Mouse (Mus musculus) limb, embryonic 10.5 days (tissue): ENCODE measurements around the gene Ivl. TPM values are rescaled to one million over a fixed set of nuclear protein-coding genes. Genes with fewer than 3 reads are reported as not detected.

Experiments used
- DNase-seq: peaks from one replicate; pipeline ENCODE4 v3.0.0-alpha.2; 2017; ENCODE audit warnings: low spot score
- H3K27ac ChIP-seq: fragments of 300-500 bp; sonication (generic); 2 replicates; pipeline ENCODE4 v1.5.1; 2016; ENCODE audit warnings: mild to moderate bottlenecking
- H3K27me3 ChIP-seq: fragments of 300-500 bp; sonication (generic); 2 replicates; pipeline ENCODE4 v1.6.1; 2016; ENCODE audit warnings: low read depth, mild to moderate bottlenecking; ENCODE audit not compliant: poor library complexity, severe bottlenecking
- H3K36me3 ChIP-seq: fragments of 300-500 bp; sonication (generic); 2 replicates; pipeline ENCODE4 v1.6.1; 2016; ENCODE audit warnings: mild to moderate bottlenecking, moderate library complexity
- H3K4me1 ChIP-seq: fragments of 300-500 bp; sonication (generic); 2 replicates; pipeline ENCODE4 v1.6.1; 2016
- H3K4me3 ChIP-seq: fragments of 300-500 bp; sonication (generic); 2 replicates; pipeline ENCODE4 v1.5.1; 2016; ENCODE audit warnings: mild to moderate bottlenecking, moderate library complexity
- H3K9me3 ChIP-seq: fragments of 300-500 bp; sonication (generic); replicated peaks from 2 replicates; pipeline ENCODE4 v1.6.1; 2016; ENCODE audit warnings: mild to moderate bottlenecking
- WGBS: fragments of 180-500 bp; shearing (Covaris S2); methylation state at CpG from one replicate; pipeline ENCODE4 v1.1.7; 2016; 5-methylcytosine and 5-hydroxymethylcytosine counted together
- polyA plus RNA-seq: library from polyadenylated mRNA; unstranded; fragments of >200 nt; fragmentation: Nextera tagmentation; extraction: Ambion mirVana; gene quantifications from 2 replicates; pipeline ENCODE4 v1.2.1, GENCODE M21; 2016

Gene Ivl
- not detected in 2 replicates for polyA plus RNA-seq

DNA sequence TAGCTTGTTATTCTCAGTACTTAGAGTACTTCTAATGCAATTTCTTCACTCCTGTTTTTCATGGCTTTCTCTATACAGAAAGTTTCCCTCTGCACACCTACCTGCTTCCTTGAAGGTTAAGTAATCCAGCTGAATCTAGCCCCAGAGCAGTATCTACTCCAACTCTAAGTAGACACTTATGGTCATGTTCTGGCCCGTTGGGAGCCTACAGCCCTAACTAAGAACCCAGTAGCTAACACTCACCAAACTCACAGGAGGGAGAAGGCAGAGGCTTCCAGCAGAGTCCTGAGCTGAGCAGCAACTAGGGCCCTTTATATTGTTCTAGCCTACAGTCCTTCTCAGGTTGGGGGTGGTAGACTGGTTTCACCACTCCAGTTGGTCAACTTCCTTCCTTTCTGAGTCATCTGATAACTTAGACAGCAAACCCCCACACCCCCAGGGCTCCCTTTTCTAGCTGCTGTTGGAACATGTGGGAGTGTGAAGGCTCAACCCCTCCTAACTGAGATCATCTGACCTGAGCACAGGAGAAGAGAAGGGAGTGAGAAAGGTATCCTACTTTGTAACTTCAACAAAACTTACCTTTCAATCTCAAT, at the start of gene Ivl:
Gene Ivl, minus strand, starts transcription at position 287 of the 593 bp plus-strand sequence.
- H3K4me1 ChIP-seq: peaks cover 6% of the 10 kb centered on the region; the same call in 1 of the 2 replicates
- no peak within 1 kb of the TSS for H3K4me3 ChIP-seq
- no peaks in the 10 kb centered on the region for H3K27me3 ChIP-seq
- no peaks in the 10 kb centered on the region for H3K9me3 ChIP-seq
- no peak for DNase-seq
- no peaks in the 10 kb centered on the region for H3K36me3 ChIP-seq
- no peak within 1 kb of the TSS for H3K27ac ChIP-seq
- 90% methylated on average over 1 of the region's 1 CpGs for WGBS

- no peaks in the 10 kb centered on the region for H3K4me1 ChIP-seq
- no peak for DNase-seq
- H3K27ac ChIP-seq: no peak within 1 kb of the TSS
- no peak within 1 kb of the TSS for H3K4me3 ChIP-seq
- no peaks in the 10 kb centered on the region for H3K36me3 ChIP-seq
- no peaks in the 10 kb centered on the region for H3K9me3 ChIP-seq
- 87% methylated on average over 2 of the region's 2 CpGs for WGBS
- no peaks in the 10 kb centered on the region for H3K27me3 ChIP-seq
Observed at GRCm38 (mm10) chr3:92621560-92621959, 48.0 kb upstream of the Ivl start, which contains the start of gene Lce6a. TSS of gene Lce6a (minus strand) at chr3:92621660.

DNA sequence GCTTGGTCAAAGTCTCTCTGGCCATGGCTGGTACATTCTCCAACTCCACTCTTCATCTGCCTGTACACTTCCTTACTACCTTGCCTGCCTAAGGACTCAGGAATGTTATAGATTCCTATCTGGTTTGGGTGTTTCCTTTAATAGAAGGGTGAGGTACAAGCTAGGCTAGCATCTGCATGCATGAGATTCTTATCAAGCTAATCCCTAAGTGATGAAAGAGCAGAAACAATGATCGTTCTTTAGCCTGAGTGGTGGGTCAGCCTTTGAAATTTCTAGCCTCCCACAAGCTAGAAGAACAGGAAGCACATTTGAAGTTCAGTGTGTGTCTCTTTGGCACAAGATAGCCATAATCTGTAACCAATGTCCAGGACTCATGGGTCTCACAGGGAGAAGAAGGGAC, 36.3 kb upstream of the Ivl start:
- no peaks in the 10 kb centered on the region for H3K4me1 ChIP-seq
- no peaks in the 10 kb centered on the region for H3K36me3 ChIP-seq
- H3K27ac ChIP-seq: no peak overlapping the region
- H3K27me3 ChIP-seq: no peaks in the 10 kb centered on the region
- WGBS: 77% methylated on average over 1 of the region's 1 CpGs
- no peaks in the 10 kb centered on the region for H3K9me3 ChIP-seq
- H3K4me3 ChIP-seq: no peak overlapping the region
- DNase-seq: no peak

GRCm38 (mm10) chr3:92607392-92607791, 33.9 kb upstream of the Ivl start, which contains the start of gene 2210017I01Rik:
TSS of gene 2210017I01Rik (minus strand) at chr3:92607492.
- Histone ChIP-seq H3K4me3 (no peak within 1 kb of the TSS), H3K27me3 (no peaks in the 10 kb centered on the region), H3K4me1 (no peaks in the 10 kb centered on the region), H3K27ac (no peak within 1 kb of the TSS), H3K9me3 (no peaks in the 10 kb centered on the region), H3K36me3 (no peaks in the 10 kb centered on the region)
- no peak for DNase-seq

GRCm38 (mm10) chr3:92602169-92602568, 28.6 kb upstream of the Ivl start:
- H3K27me3 ChIP-seq: no peaks in the 10 kb centered on the region
- H3K4me3 ChIP-seq: no peak overlapping the region
- no peak for DNase-seq
- no peaks in the 10 kb centered on the region for H3K36me3 ChIP-seq
- WGBS: 51% methylated on average over 1 of the region's 1 CpGs
- H3K27ac ChIP-seq: no peak overlapping the region
- H3K4me1 ChIP-seq: no peaks in the 10 kb centered on the region
- no peaks in the 10 kb centered on the region for H3K9me3 ChIP-seq

GRCm38 (mm10) chr3:92600456-92600855, 26.9 kb upstream of the Ivl start:
- no peaks in the 10 kb centered on the region for H3K9me3 ChIP-seq
- H3K4me3 ChIP-seq: no peak overlapping the region
- no peaks in the 10 kb centered on the region for H3K4me1 ChIP-seq
- 47% methylated on average over 1 of the region's 1 CpGs for WGBS
- H3K27me3 ChIP-seq: no peaks in the 10 kb centered on the region
- DNase-seq: no peak
- no peaks in the 10 kb centered on the region for H3K36me3 ChIP-seq
- H3K27ac ChIP-seq: no peak overlapping the region

- Histone ChIP-seq H3K4me1 (no peaks in the 10 kb centered on the region), H3K4me3 (no peak overlapping the region), H3K9me3 (no peaks in the 10 kb centered on the region), H3K36me3 (no peaks in the 10 kb centered on the region), H3K27ac (no peak overlapping the region), H3K27me3 (no peaks in the 10 kb centered on the region)
- no peak for DNase-seq
Observed at GRCm38 (mm10) chr3:92599973-92600372, 26.4 kb upstream of the Ivl start.

DNA sequence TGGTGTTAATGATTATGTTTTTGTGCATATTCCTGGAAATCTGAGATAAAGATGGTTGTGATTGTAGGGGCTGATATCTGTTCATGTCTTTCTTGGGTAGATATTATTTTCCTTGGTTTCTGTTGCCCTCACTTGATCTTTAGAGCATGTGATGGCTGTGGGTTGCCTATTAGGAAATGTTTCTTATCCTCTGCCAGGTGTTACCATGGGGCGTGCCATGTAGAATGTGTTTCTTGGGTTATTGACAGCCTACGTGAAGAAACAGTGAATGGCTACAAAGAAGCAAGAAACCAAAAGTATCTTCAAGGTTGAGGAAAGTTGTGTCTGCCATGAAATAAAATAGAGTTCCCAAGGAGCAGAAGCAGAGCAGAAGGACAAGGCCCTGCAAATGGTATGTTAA, 24.9 kb upstream of the Ivl start:
- WGBS: 93% methylated on average over 2 of the region's 2 CpGs
- Histone ChIP-seq H3K36me3 (no peaks in the 10 kb centered on the region), H3K4me3 (no peak overlapping the region), H3K9me3 (no peaks in the 10 kb centered on the region), H3K27ac (no peak overlapping the region), H3K4me1 (no peaks in the 10 kb centered on the region), H3K27me3 (no peaks in the 10 kb centered on the region)
- DNase-seq: no peak

GRCm38 (mm10) chr3:92588858-92589257, 15.3 kb upstream of the Ivl start, which contains the start of gene Smcp:
TSS of gene Smcp (minus strand) at chr3:92588997.
- no peak for DNase-seq
- H3K27me3 ChIP-seq: no peaks in the 10 kb centered on the region
- H3K4me3 ChIP-seq: no peak within 1 kb of the TSS
- no peaks in the 10 kb centered on the region for H3K36me3 ChIP-seq
- H3K9me3 ChIP-seq: no peaks in the 10 kb centered on the region
- WGBS: 83% methylated on average over 1 of the region's 1 CpGs
- no peaks in the 10 kb centered on the region for H3K4me1 ChIP-seq
- no peak within 1 kb of the TSS for H3K27ac ChIP-seq

GRCm38 (mm10) chr3:92587190-92587589, 13.7 kb upstream of the Ivl start:
- Histone ChIP-seq H3K4me3 (no peak overlapping the region), H3K27me3 (no peaks in the 10 kb centered on the region), H3K27ac (no peak overlapping the region), H3K4me1 (no peaks in the 10 kb centered on the region), H3K9me3 (no peaks in the 10 kb centered on the region), H3K36me3 (no peaks in the 10 kb centered on the region)
- WGBS: 98% methylated on average over 3 of the region's 3 CpGs
- DNase-seq: no peak

- H3K27me3 ChIP-seq: no peaks in the 10 kb centered on the region
- no peaks in the 10 kb centered on the region for H3K9me3 ChIP-seq
- H3K4me3 ChIP-seq: no peak overlapping the region
- DNase-seq: no peak
- no peak overlapping the region for H3K27ac ChIP-seq
- no peaks in the 10 kb centered on the region for H3K36me3 ChIP-seq
- WGBS: 83% methylated on average over 1 of the region's 1 CpGs
- H3K4me1 ChIP-seq: no peaks in the 10 kb centered on the region
Observed at GRCm38 (mm10) chr3:92585055-92585454, 11.5 kb upstream of the Ivl start.

- Histone ChIP-seq H3K4me1 (no peaks in the 10 kb centered on the region), H3K9me3 (no peaks in the 10 kb centered on the region), H3K4me3 (no peak overlapping the region), H3K27me3 (no peaks in the 10 kb centered on the region), H3K36me3 (no peaks in the 10 kb centered on the region), H3K27ac (no peak overlapping the region)
- no peak for DNase-seq
- 82% methylated on average over 3 of the region's 3 CpGs for WGBS
Observed at GRCm38 (mm10) chr3:92583164-92583826, 9.8 kb upstream of the Ivl start.

DNA sequence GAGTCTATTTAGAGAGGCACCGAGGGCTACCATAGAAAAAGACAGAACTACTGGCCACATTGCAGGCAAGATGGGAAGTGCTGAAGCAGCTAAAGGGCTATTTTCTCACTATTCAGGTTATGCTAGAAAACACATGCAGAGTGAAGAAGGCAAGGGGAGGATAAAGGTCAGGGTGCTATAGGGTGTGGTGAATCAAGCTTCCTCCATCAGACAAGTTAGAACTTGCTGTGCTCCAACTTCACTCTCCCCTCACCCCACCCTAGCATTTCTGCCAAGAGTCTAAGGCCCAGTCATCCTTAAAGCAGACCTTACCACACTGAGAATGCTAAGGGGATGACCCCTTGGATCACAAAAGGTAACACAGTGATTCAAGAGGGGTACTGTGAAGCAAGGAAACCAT, 6.0 kb upstream of the Ivl start:
- no peaks in the 10 kb centered on the region for H3K36me3 ChIP-seq
- no peak overlapping the region for H3K27ac ChIP-seq
- no peak overlapping the region for H3K4me3 ChIP-seq
- no peaks in the 10 kb centered on the region for H3K9me3 ChIP-seq
- no peaks in the 10 kb centered on the region for H3K27me3 ChIP-seq
- WGBS: 82% methylated on average over 1 of the region's 1 CpGs
- no peak for DNase-seq
- no peaks in the 10 kb centered on the region for H3K4me1 ChIP-seq
